Mouse (Mus musculus) liver, postnatal 0 days (tissue): ENCODE measurements around the gene 1700088E04Rik. TPM values are rescaled to one million over a fixed set of nuclear protein-coding genes. Genes with fewer than 3 reads are reported as not detected.

Experiments
- ATAC-seq: fragments of 200-750 bp; cut with Nextera tagmentation; 2 replicates; pipeline ENCODE4 v1.8.0; 2017; ENCODE audit warnings: mild to moderate bottlenecking, moderate library complexity
- DNase-seq: peaks from one replicate; pipeline ENCODE4 v3.0.0-alpha.2; 2016
- H3K27ac ChIP-seq: fragments of 300-500 bp; sonication (generic); 2 replicates; pipeline ENCODE4 v1.5.1; 2014; ENCODE audit warnings: antibody characterized with exemption, moderate library complexity, mild to moderate bottlenecking, low read depth
- H3K27me3 ChIP-seq: fragments of 300-500 bp; sonication (generic); 2 replicates; pipeline ENCODE4 v1.6.1; 2014; ENCODE audit warnings: low read length, control low read depth, mixed read lengths; ENCODE audit not compliant: insufficient read depth
- H3K36me3 ChIP-seq: fragments of 300-500 bp; sonication (generic); replicated peaks from 2 replicates; pipeline ENCODE4 v1.6.1; 2014; ENCODE audit warnings: mild to moderate bottlenecking, control low read depth, low read length, moderate library complexity, mixed read lengths; ENCODE audit not compliant: insufficient read depth
- H3K4me1 ChIP-seq: fragments of 300-500 bp; sonication (generic); 2 replicates; pipeline ENCODE4 v1.6.1; 2014; ENCODE audit warnings: antibody characterized with exemption, mild to moderate bottlenecking, control low read depth; ENCODE audit not compliant: insufficient read depth
- H3K4me2 ChIP-seq: fragments of 300-500 bp; sonication (generic); 2 replicates; pipeline ENCODE4 v1.6.1; 2014; ENCODE audit warnings: low read depth, mild to moderate bottlenecking, low read length, moderate library complexity, mixed read lengths
- H3K4me3 ChIP-seq: fragments of 300-500 bp; sonication (generic); 2 replicates; pipeline ENCODE4 v1.5.1; 2014; ENCODE audit warnings: low read depth, low read length
- H3K9ac ChIP-seq: fragments of 300-500 bp; sonication (generic); replicated peaks from 2 replicates; pipeline ENCODE4 v1.6.1; 2014; ENCODE audit warnings: mild to moderate bottlenecking, moderate library complexity
- H3K9me3 ChIP-seq: fragments of 300-500 bp; sonication (generic); 2 replicates; pipeline ENCODE4 v1.6.1; 2016; ENCODE audit warnings: mild to moderate bottlenecking, control low read depth, low read length, mixed read lengths
- CTCF ChIP-seq: sonication (generic); IDR thresholded peaks from 2 replicates; pipeline ENCODE4 v1.5.1; 2016; ENCODE audit warnings: antibody characterized with exemption, low read depth
- EP300 ChIP-seq: IDR thresholded peaks from 2 replicates; pipeline ENCODE4 v1.6.1; 2016; ENCODE audit warnings: antibody characterized with exemption, low read depth, mild to moderate bottlenecking
- WGBS: fragments of 180-500 bp; shearing (Covaris S2); extraction: QIAGEN DNeasy Blood & Tissue Kit; methylation state at CpG from one replicate; pipeline ENCODE4 v1.1.7; 2014; ENCODE audit not compliant: insufficient replicate concordance; 5-methylcytosine and 5-hydroxymethylcytosine counted together
- polyA plus RNA-seq: library from polyadenylated mRNA; unstranded; fragments of >200 nt; fragmentation: Nextera tagmentation; extraction: Ambion mirVana; gene quantifications from 2 replicates; pipeline ENCODE4 v1.2.1, GENCODE M21; 2015

1700088E04Rik gene
- polyA plus RNA-seq, 1 experiment from 2014 or later: 1.2 TPM

GRCm38 (mm10) chr15:79134496-79135270 lies 6.4 kb downstream of the 1700088E04Rik start:
- Histone ChIP-seq H3K4me2 (no peak overlapping the region), H3K27me3 (no peaks in the 10 kb centered on the region), H3K4me1 (no peaks in the 10 kb centered on the region), H3K4me3 (no peak overlapping the region), H3K36me3 (peaks cover 10% of the 10 kb centered on the region; the same call in 1 of the 2 replicates), H3K9ac (no peak overlapping the region), H3K27ac (no peak overlapping the region), H3K9me3 (no peaks in the 10 kb centered on the region)
- ATAC-seq (no peak), DNase-seq (no peak)
- no peak for TF ChIP-seq EP300
- TF ChIP-seq CTCF: no peak
- WGBS: 76% methylated on average over 9 of the region's 9 CpGs

GRCm38 (mm10) chr15:79133191-79133661 lies 7.8 kb downstream of the 1700088E04Rik start:
- no peak overlapping the region for H3K4me3 ChIP-seq
- TF ChIP-seq CTCF (no peak), EP300 (no peak)
- no peak for ATAC-seq
- DNase-seq: no peak
- H3K4me1 ChIP-seq: no peaks in the 10 kb centered on the region
- H3K9me3 ChIP-seq: no peaks in the 10 kb centered on the region
- WGBS: 74% methylated on average over 6 of the region's 6 CpGs
- no peaks in the 10 kb centered on the region for H3K27me3 ChIP-seq
- H3K36me3 ChIP-seq: peaks cover 10% of the 10 kb centered on the region; the same call in 1 of the 2 replicates
- H3K9ac ChIP-seq: no peak overlapping the region
- no peak overlapping the region for H3K4me2 ChIP-seq
- H3K27ac ChIP-seq: no peak overlapping the region

DNA sequence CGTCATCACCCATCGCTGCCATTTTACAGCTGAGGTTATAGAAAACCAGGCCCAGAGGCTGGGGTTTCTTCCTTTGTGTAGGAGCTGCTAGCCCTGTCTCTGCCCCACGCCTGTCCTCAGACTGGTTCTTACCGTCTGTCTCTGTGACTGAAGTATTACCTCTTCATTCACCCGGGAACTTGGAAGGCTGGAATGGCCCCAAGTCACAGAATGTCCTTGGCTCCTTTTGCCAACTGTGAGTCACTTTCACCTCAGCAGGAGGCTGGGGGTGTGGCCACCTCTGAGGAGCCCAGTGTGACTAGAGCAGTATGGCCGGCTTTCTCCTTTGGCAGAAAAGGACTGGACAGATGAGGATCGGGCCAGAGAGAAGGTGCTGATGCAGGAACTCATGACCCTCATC lies 9.6 kb downstream of the 1700088E04Rik start:
- Histone ChIP-seq H3K4me3 (no peak overlapping the region), H3K9ac (no peak overlapping the region), H3K27ac (no peak overlapping the region), H3K27me3 (no peaks in the 10 kb centered on the region), H3K36me3 (peaks cover 23% of the 10 kb centered on the region), H3K4me2 (no peak overlapping the region), H3K9me3 (no peaks in the 10 kb centered on the region), H3K4me1 (no peaks in the 10 kb centered on the region)
- ATAC-seq (no peak), DNase-seq (no peak)
- TF ChIP-seq EP300 (no peak), CTCF (no peak)
- 81% methylated on average over 7 of the region's 7 CpGs for WGBS

- no peak overlapping the region for H3K4me3 ChIP-seq
- WGBS: 89% methylated on average over 10 of the region's 10 CpGs
- H3K9me3 ChIP-seq: no peaks in the 10 kb centered on the region
- no peaks in the 10 kb centered on the region for H3K27me3 ChIP-seq
- H3K36me3 ChIP-seq: peaks cover 23% of the 10 kb centered on the region
- H3K9ac ChIP-seq: no peak overlapping the region
- H3K27ac ChIP-seq: no peak overlapping the region
- H3K4me1 ChIP-seq: no peaks in the 10 kb centered on the region
- DNase-seq (no peak), ATAC-seq (no peak)
- H3K4me2 ChIP-seq: no peak overlapping the region
- TF ChIP-seq EP300: no peak
- no peak for TF ChIP-seq CTCF
These were observed 10.3 kb downstream of the 1700088E04Rik start for GRCm38 (mm10) chr15:79130782-79131181.

GRCm38 (mm10) chr15:79129311-79129710 lies 11.7 kb downstream of the 1700088E04Rik start:
- Histone ChIP-seq H3K4me3 (no peak overlapping the region), H3K4me2 (no peak overlapping the region), H3K4me1 (no peaks in the 10 kb centered on the region), H3K36me3 (peaks cover 23% of the 10 kb centered on the region), H3K9ac (no peak overlapping the region), H3K27me3 (no peaks in the 10 kb centered on the region), H3K9me3 (no peaks in the 10 kb centered on the region), H3K27ac (no peak overlapping the region)
- ATAC-seq (no peak), DNase-seq (no peak)
- WGBS: 77% methylated on average over 7 of the region's 7 CpGs
- TF ChIP-seq EP300 (no peak), CTCF (no peak)

GRCm38 (mm10) chr15:79128208-79128607 lies 12.8 kb downstream of the 1700088E04Rik start:
- H3K27me3 ChIP-seq: no peaks in the 10 kb centered on the region
- no peak overlapping the region for H3K27ac ChIP-seq
- no peaks in the 10 kb centered on the region for H3K9me3 ChIP-seq
- H3K9ac ChIP-seq: no peak overlapping the region
- peaks cover 26% of the 10 kb centered on the region for H3K36me3 ChIP-seq
- H3K4me2 ChIP-seq: no peak overlapping the region
- TF ChIP-seq EP300: no peak
- TF ChIP-seq CTCF: peak; percentile 66
- 92% methylated on average over 5 of the region's 5 CpGs for WGBS
- ATAC-seq (no peak), DNase-seq (no peak)
- no peak overlapping the region for H3K4me3 ChIP-seq
- no peaks in the 10 kb centered on the region for H3K4me1 ChIP-seq
